Comparison of ENCODE assay signal across 8 mouse cellular contexts in the genomic region with DNA sequence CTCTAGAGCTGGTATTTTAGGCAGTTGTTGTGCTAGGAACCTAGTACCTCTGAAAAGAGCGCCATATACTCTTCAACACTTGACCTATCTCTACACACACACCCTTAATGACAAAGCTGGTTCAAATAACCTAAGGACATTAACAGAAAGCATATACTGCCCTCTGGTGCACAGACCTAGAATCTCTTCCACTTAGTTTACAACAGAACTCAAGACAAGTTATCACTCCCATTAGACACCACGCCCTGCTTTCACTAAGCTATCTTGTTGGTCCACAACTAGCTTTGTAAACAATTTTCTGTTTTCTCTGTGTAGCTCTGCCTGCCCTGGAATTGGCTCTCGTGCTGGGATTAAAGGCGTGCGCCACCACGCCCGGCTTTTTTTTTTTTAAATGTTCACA. TPM values are rescaled to one million over a fixed set of nuclear protein-coding genes. Genes with fewer than 3 reads are reported as not detected.
DNase-seq lines count a peak whose midpoint lies in the region; ATAC-seq and TF ChIP-seq lines count a peak whose summit lies in the region.

No protein-coding gene starts in this region.

- H3K27ac ChIP-seq in forebrain, embryonic 16.5 days (ENCODE audit: low read length): no peak overlapping the region
- no peak overlapping the region for H3K27ac ChIP-seq in forebrain, embryonic 15.5 days (replicated peaks)
- H3K27ac ChIP-seq in thymus, adult 2 months (ENCODE audit: control insufficient read depth, insufficient read depth, low read length): no peak overlapping the region
- H3K27ac ChIP-seq in heart, embryonic 13.5 days (replicated peaks): no peak overlapping the region; the same call in 1 of the 2 replicates

- no peak for TF ChIP-seq CTCF in thymus, adult 2 months (IDR thresholded peaks at IDR 0.05; ENCODE audit: borderline replicate concordance, control insufficient read depth, extremely low read depth, insufficient read depth, low read length, poor library complexity)

- ATAC-seq in forebrain, embryonic 16.5 days: peak; percentile 42; the same call in 1 of the 2 replicates
- ATAC-seq in forebrain, embryonic 15.5 days (replicated peaks): no peak
- no peak for ATAC-seq in heart, embryonic 13.5 days (ENCODE audit: extremely low read depth, insufficient number of reproducible peaks, low FRiP score, low TSS enrichment)

- H3K4me1 ChIP-seq in forebrain, embryonic 16.5 days (replicated peaks; ENCODE audit: control insufficient read depth, insufficient read depth, low read length): peaks cover 20% of the 10 kb centered on the region
- H3K4me1 ChIP-seq in forebrain, embryonic 15.5 days: peaks cover 27% of the 10 kb centered on the region
- H3K4me1 ChIP-seq in thymus, adult 2 months (replicated peaks; ENCODE audit: control insufficient read depth, insufficient read depth, low read length): peaks cover 11% of the 10 kb centered on the region
- H3K4me1 ChIP-seq in heart, embryonic 13.5 days: peaks cover 34% of the 10 kb centered on the region

- H3K27me3 ChIP-seq in forebrain, embryonic 16.5 days (replicated peaks; ENCODE audit: control insufficient read depth, insufficient read depth, low read length): no peaks in the 10 kb centered on the region
- no peaks in the 10 kb centered on the region for H3K27me3 ChIP-seq in forebrain, embryonic 15.5 days
- no peaks in the 10 kb centered on the region for H3K27me3 ChIP-seq in thymus, adult 2 months (ENCODE audit: control insufficient read depth, insufficient read depth, low read length)
- H3K27me3 ChIP-seq in heart, embryonic 13.5 days (replicated peaks): no peaks in the 10 kb centered on the region

- no peak for TF ChIP-seq POLR2A in thymus, adult 2 months (IDR thresholded peaks at IDR 0.05; ENCODE audit: control insufficient read depth, extremely low read depth, insufficient read depth, low read length, poor library complexity)

- peak; percentile 27 for DNase-seq in thymus, adult 2 months
- DNase-seq in thymus, adult 18-20 months: no peak
- peak; percentile 84 for DNase-seq in lung, postnatal 36 days
- no peak for DNase-seq in ovary, postnatal 10 days (ENCODE audit: low spot score)
- DNase-seq in frontal cortex, postnatal 10 days (ENCODE audit: low spot score in 2 of 2): no peak

- peaks cover 13% of the 10 kb centered on the region for H3K36me3 ChIP-seq in forebrain, embryonic 16.5 days (ENCODE audit: control insufficient read depth, insufficient read depth)
- H3K36me3 ChIP-seq in forebrain, embryonic 15.5 days: peaks cover 46% of the 10 kb centered on the region
- H3K36me3 ChIP-seq in thymus, adult 2 months (ENCODE audit: control insufficient read depth, insufficient read depth, low read length): peaks cover 42% of the 10 kb centered on the region
- H3K36me3 ChIP-seq in heart, embryonic 13.5 days: peaks cover 67% of the 10 kb centered on the region

- H3K9ac ChIP-seq in forebrain, embryonic 16.5 days (replicated peaks; ENCODE audit: low read depth, low read length): no peak overlapping the region
- no peak overlapping the region for H3K9ac ChIP-seq in forebrain, embryonic 15.5 days (replicated peaks)
- no peak overlapping the region for H3K9ac ChIP-seq in heart, embryonic 13.5 days

- 89% methylated on average over 7 of the region's 7 CpGs for WGBS in forebrain, embryonic 16.5 days
- WGBS in forebrain, embryonic 15.5 days: 93% methylated on average over 7 of the region's 7 CpGs
- 95% methylated on average over 7 of the region's 7 CpGs for WGBS in thymus, adult 2 months
- WGBS in heart, embryonic 13.5 days: 78% methylated on average over 7 of the region's 7 CpGs

- no peak overlapping the region for H3K4me2 ChIP-seq in forebrain, embryonic 16.5 days (ENCODE audit: low read length)
- no peak overlapping the region for H3K4me2 ChIP-seq in forebrain, embryonic 15.5 days (replicated peaks)
- peak overlapping the region; percentile 3; the same call in 1 of the 2 replicates for H3K4me2 ChIP-seq in heart, embryonic 13.5 days

- H3K9me3 ChIP-seq in forebrain, embryonic 16.5 days (ENCODE audit: control insufficient read depth, low read length): no peaks in the 10 kb centered on the region
- no peaks in the 10 kb centered on the region for H3K9me3 ChIP-seq in forebrain, embryonic 15.5 days
- no peaks in the 10 kb centered on the region for H3K9me3 ChIP-seq in heart, embryonic 13.5 days

- no peak overlapping the region for H3K4me3 ChIP-seq in forebrain, embryonic 16.5 days (replicated peaks; ENCODE audit: low read length)
- H3K4me3 ChIP-seq in forebrain, embryonic 15.5 days: no peak overlapping the region
- no peak overlapping the region for H3K4me3 ChIP-seq in thymus, adult 2 months (ENCODE audit: control insufficient read depth, insufficient read depth, low read length)
- no peak overlapping the region for H3K4me3 ChIP-seq in heart, embryonic 13.5 days

RNA-seq across cellular contexts. Expression of a gene that starts 5.7 kb away (rescaled TPM):
- 291 and 311 TPM in 2 replicates for polyA plus RNA-seq in forebrain, embryonic 16.5 days (2015; fragmentation: Nextera tagmentation; extraction: Ambion mirVana)
- 363 and 383 TPM in 2 replicates for polyA plus RNA-seq in forebrain, embryonic 15.5 days (2015; fragmentation: Nextera tagmentation; extraction: Ambion mirVana)
- 970 and 1,071 TPM in 2 replicates for polyA plus RNA-seq in thymus, adult 2 months (2012; rRNA removed)
- polyA plus RNA-seq in heart, embryonic 13.5 days (2015; fragmentation: Nextera tagmentation; extraction: Ambion mirVana): 327 and 359 TPM in 2 replicates

RNA-seq across cellular contexts. Expression of a gene that starts 14.0 kb away (rescaled TPM):
- polyA plus RNA-seq in forebrain, embryonic 16.5 days (2015; fragmentation: Nextera tagmentation; extraction: Ambion mirVana): 173 and 179 TPM in 2 replicates
- polyA plus RNA-seq in forebrain, embryonic 15.5 days (2015; fragmentation: Nextera tagmentation; extraction: Ambion mirVana): 224 and 256 TPM in 2 replicates
- 367 and 512 TPM in 2 replicates for polyA plus RNA-seq in thymus, adult 2 months (2012; rRNA removed)
- 209 and 245 TPM in 2 replicates for polyA plus RNA-seq in heart, embryonic 13.5 days (2015; fragmentation: Nextera tagmentation; extraction: Ambion mirVana)

RNA-seq across cellular contexts. Expression of a gene that starts 17.3 kb away (rescaled TPM):
- 3.3 and 4.1 TPM in 2 replicates for polyA plus RNA-seq in forebrain, embryonic 16.5 days (2015; fragmentation: Nextera tagmentation; extraction: Ambion mirVana)
- polyA plus RNA-seq in forebrain, embryonic 15.5 days (2015; fragmentation: Nextera tagmentation; extraction: Ambion mirVana): 3.5 TPM in 2 replicates
- polyA plus RNA-seq in thymus, adult 2 months (2012; rRNA removed): 18.1 and 23.5 TPM in 2 replicates
- polyA plus RNA-seq in heart, embryonic 13.5 days (2015; fragmentation: Nextera tagmentation; extraction: Ambion mirVana): 4.1 and 4.3 TPM in 2 replicates

RNA-seq across cellular contexts. Expression of a gene that starts 24.0 kb away (rescaled TPM):
- not detected in 2 replicates for polyA plus RNA-seq in forebrain, embryonic 16.5 days (2015; fragmentation: Nextera tagmentation; extraction: Ambion mirVana)
- polyA plus RNA-seq in forebrain, embryonic 15.5 days (2015; fragmentation: Nextera tagmentation; extraction: Ambion mirVana): not detected in 2 replicates
- polyA plus RNA-seq in thymus, adult 2 months (2012; rRNA removed): not detected in 2 replicates
- polyA plus RNA-seq in heart, embryonic 13.5 days (2015; fragmentation: Nextera tagmentation; extraction: Ambion mirVana): not detected in 2 replicates

RNA-seq across cellular contexts. Expression of a gene that starts 24.1 kb away (rescaled TPM):
- polyA plus RNA-seq in forebrain, embryonic 16.5 days (2015; fragmentation: Nextera tagmentation; extraction: Ambion mirVana): 0.53 and 1.1 TPM in 2 replicates
- polyA plus RNA-seq in forebrain, embryonic 15.5 days (2015; fragmentation: Nextera tagmentation; extraction: Ambion mirVana): 0.56 and 1.2 TPM in 2 replicates
- 0.13 and 0.32 TPM in 2 replicates for polyA plus RNA-seq in thymus, adult 2 months (2012; rRNA removed)
- polyA plus RNA-seq in heart, embryonic 13.5 days (2015; fragmentation: Nextera tagmentation; extraction: Ambion mirVana): 0.09 TPM in 1 of 2 replicates, not detected in the other

Comparison
In these comparisons a context has a peak if more than half of its experiments do, and no peak if none do; other contexts are left out.
1. DNase-seq: peak in thymus, adult 2 months (single experiment) and lung, postnatal 36 days (single experiment); none in thymus, adult 18-20 months (0 of 2), ovary, postnatal 10 days (single experiment) and frontal cortex, postnatal 10 days (0 of 2).